Mouse (Mus musculus): Measurements from ENCODE around the gene Srsf5. TPM values are rescaled to one million over a fixed set of nuclear protein-coding genes. Genes with fewer than 3 reads are reported as not detected.

Srsf5 gene
- total RNA-seq, 2 experiments from 2014 or later, result 356 to 358 TPM

DNA sequence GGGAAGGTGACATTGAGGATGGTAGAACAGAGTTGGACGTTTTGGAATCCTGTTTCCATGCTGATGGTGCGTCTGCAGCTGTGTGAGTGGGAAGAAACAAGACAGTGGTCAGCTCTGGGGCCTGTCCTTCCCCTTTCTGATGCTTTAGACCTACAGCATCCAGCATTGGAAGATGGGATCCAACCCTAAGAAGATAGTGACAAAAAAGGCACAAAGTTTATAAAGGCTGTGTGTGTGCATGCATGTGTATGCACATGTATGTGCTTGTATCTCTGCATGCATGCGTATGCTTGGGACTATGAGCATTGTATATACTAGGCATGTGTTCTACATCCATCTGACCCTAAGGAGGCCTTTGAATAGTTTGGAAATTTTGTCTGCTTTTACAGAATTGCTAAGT lies 10.7 kb downstream of the Srsf5 start:
- no peak for DNase-seq (ENCODE audit: low spot score in 2 of 2)
- Histone ChIP-seq H3K4me3 (no peak overlapping the region), H3K27ac (no peak overlapping the region)
- no peak for TF ChIP-seq CTCF (conservative IDR thresholded peaks at IDR 0.05)

DNA sequence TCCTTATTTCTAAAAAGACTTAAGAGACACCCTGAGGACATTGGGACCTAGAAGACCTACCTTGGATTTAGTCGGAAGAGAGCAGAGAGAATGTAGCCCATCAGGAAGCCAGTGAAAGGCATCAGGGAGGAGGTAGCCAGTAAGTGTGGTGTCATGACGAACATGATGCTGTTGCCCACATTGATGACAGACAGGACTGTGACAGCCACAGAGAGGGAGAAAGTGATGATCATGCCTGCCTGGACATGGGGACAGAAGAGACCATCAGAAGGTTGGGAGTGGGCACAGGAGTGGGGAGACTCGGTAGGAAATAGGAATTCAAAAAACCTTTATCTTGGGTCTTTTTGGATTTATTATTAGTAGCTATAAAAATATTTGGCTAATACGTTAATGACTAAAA lies 12.7 kb downstream of the Srsf5 start:
- H3K27ac ChIP-seq, result no peak overlapping the region
- no peak for TF ChIP-seq CTCF (conservative IDR thresholded peaks at IDR 0.05)
- H3K4me3 ChIP-seq, result no peak overlapping the region
- DNase-seq (ENCODE audit: low spot score in 2 of 2), result no peak

DNA sequence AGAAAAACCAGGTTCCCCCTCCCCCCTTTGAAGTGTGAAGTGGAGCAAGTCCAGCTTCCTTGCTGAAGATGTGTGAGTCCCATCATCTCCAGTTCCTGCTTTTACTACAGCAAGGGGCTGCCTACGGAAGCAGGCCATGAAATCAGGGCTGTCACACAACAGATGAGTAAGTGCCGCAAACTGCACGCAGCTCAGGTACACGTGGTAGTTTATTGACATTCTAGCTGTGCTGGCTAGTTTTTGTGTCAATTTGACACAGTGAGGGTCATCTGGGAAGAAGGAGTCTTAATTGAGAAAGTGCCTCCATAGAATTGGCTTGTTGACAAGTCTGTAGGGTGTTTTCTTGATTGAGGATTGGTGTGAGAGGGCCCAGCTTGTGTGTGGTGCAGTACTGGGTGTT lies 17.3 kb downstream of the Srsf5 start:
- TF ChIP-seq CTCF (conservative IDR thresholded peaks at IDR 0.05), result no peak
- H3K27ac ChIP-seq, result no peak overlapping the region
- no peak for DNase-seq (ENCODE audit: low spot score in 2 of 2)
- no peak overlapping the region for H3K4me3 ChIP-seq

- DNase-seq (ENCODE audit: low spot score in 2 of 2), result no peak
- Histone ChIP-seq H3K27ac (no peak overlapping the region), H3K4me3 (no peak overlapping the region)
- TF ChIP-seq CTCF (conservative IDR thresholded peaks at IDR 0.05), result no peak
Measured at GRCm38 (mm10) chr12:80966059-80966838, 20.9 kb downstream of the Srsf5 start.

DNA sequence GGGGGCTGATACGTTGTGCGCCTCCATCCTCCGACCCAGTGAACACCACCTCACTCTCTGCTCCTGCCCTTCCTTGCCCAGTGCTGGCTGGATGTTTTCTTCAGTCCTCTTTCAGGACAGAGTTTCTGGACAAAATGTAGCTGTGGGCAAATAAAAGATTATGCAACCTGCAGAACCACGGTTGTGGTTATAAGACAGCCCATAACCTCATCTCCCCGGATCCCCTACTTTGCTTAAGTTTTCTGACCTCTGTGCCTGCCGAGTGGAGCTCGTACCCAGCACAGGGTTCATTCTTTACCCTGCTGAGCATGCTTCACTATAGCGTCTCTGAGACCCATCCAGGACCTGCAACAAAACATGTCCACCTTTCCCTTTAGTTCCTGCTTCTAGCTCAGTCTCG lies 22.6 kb downstream of the Srsf5 start:
- DNase-seq (ENCODE audit: low spot score in 2 of 2), result no peak
- Histone ChIP-seq H3K27ac (no peak overlapping the region), H3K4me3 (no peak overlapping the region)
- TF ChIP-seq CTCF (conservative IDR thresholded peaks at IDR 0.05), result no peak

GRCm38 (mm10) chr12:80968605-80969004 lies 23.3 kb downstream of the Srsf5 start, which contains the start of gene Slc10a1:
TSS of gene Slc10a1 (minus strand) at chr12:80968705.
- TF ChIP-seq CTCF (conservative IDR thresholded peaks at IDR 0.05), result no peak
- H3K4me3 ChIP-seq, result no peak within 1 kb of the TSS
- H3K27ac ChIP-seq, result no peak within 1 kb of the TSS
- DNase-seq (ENCODE audit: low spot score in 2 of 2), result no peak

- no peak overlapping the region for H3K4me3 ChIP-seq
- no peak overlapping the region for H3K27ac ChIP-seq
- DNase-seq (ENCODE audit: low spot score in 2 of 2), result no peak
- TF ChIP-seq CTCF (conservative IDR thresholded peaks at IDR 0.05), result no peak
Measured at GRCm38 (mm10) chr12:80970181-80970705, 24.9 kb downstream of the Srsf5 start.

DNA sequence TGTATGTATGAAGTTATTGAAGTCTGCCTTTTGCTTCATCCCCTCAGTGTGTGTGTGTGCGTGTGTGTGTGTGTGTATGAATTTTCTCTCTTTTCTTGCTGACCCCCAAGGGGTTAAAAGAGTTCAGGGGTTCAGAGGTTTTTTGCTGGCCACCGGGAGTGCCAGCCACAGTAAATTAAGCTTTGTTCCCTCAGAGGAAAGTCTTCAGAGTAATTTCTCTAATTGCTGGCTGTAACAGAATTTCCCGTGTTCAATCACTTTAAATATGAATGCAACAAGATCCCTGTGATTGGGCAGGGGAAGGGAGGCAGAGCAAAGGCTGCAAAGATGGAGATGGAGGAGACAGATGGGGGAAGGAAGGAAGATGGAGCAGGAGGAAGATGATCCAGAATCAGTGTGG lies 26.5 kb downstream of the Srsf5 start:
- DNase-seq (ENCODE audit: low spot score in 2 of 2), result no peak
- no peak overlapping the region for H3K4me3 ChIP-seq
- no peak for TF ChIP-seq CTCF (conservative IDR thresholded peaks at IDR 0.05)

DNA sequence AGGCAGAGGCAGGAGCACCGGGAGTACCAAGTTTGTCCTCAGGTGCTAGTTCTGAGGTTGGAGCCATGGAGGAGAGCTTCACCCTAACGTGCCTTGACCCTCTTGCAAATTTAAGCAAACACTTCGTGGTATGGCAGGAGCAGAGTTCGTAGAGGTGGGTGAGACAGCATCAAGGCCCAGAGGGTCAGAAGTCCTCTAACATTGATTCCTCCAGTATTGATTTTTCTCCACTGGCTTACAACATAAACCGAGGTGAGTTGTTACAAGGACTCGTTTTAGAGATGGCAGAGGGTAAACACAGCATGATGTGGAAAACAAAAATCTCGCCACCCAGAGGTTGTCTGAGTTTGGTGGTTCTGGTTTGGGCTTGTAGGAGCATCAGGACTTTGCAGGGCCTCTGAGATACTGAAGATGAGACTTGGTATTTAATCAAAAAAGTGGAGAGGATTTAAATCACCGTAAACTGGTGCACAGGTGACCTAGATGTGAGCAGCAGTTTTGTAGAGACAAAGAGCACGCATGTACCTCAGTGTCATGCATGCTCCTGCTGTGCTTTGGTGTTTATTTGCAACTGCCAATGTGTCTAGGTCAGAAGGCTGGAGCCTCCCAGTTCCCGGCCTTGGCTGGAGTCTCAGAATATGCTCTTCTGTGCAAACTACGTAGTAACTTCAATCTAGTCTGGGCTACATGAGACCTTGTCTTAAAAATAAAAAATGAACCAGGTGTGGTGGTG lies 30.8 kb downstream of the Srsf5 start:
- no peak overlapping the region for H3K4me3 ChIP-seq
- no peak for DNase-seq (ENCODE audit: low spot score in 2 of 2)
- no peak for TF ChIP-seq CTCF (conservative IDR thresholded peaks at IDR 0.05)
- H3K27ac ChIP-seq, result no peak overlapping the region

More for the DNA sequence above, 26.5 kb downstream of the Srsf5 start:
- H3K27ac ChIP-seq, result no peak overlapping the region

GRCm38 (mm10) chr12:80982326-80982725 lies 37.0 kb downstream of the Srsf5 start:
- peak; percentile 51 to 88 for DNase-seq (ENCODE audit: low spot score in 2 of 2)
- Histone ChIP-seq H3K4me3 (no peak overlapping the region), H3K27ac (no peak overlapping the region)
- peak; percentile 99 for TF ChIP-seq CTCF (conservative IDR thresholded peaks at IDR 0.05)

DNA sequence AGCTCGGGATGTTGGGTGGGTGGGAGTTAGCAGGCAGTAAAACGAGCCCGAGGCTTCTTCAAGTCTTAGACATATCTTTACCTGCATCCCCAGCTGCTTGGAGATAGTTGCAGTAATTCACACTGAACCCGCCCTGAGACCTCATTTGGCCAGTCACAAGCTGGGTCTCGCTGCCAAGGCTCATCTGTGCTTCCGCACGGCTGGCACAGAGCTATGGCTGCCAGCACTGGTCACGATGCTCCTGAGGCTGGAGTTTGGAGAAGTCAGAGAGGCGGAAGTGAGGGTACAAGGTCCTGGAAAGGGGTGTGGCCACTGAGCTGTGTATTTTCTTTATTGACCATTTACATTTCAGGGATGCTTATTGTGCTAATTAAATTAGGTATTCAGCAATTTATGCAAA lies 38.4 kb downstream of the Srsf5 start:
- H3K27ac ChIP-seq, result no peak overlapping the region
- H3K4me3 ChIP-seq, result no peak overlapping the region
- no peak for TF ChIP-seq CTCF (conservative IDR thresholded peaks at IDR 0.05)
- DNase-seq (ENCODE audit: low spot score in 2 of 2), result no peak

GRCm38 (mm10) chr12:80986628-80987027 lies 41.3 kb downstream of the Srsf5 start:
- no peak for DNase-seq (ENCODE audit: low spot score in 2 of 2)
- Histone ChIP-seq H3K4me3 (no peak overlapping the region), H3K27ac (no peak overlapping the region)
- TF ChIP-seq CTCF (conservative IDR thresholded peaks at IDR 0.05), result no peak

GRCm38 (mm10) chr12:80988286-80988685 lies 43.0 kb downstream of the Srsf5 start:
- DNase-seq (ENCODE audit: low spot score in 2 of 2), result no peak
- no peak overlapping the region for H3K4me3 ChIP-seq
- no peak for TF ChIP-seq CTCF (conservative IDR thresholded peaks at IDR 0.05)
- H3K27ac ChIP-seq, result no peak overlapping the region
